Mouse (Mus musculus) B cell, adult 67 days (primary cell): Measurements from ENCODE around the gene Hoxd8. TPM values are rescaled to one million over a fixed set of nuclear protein-coding genes. Genes with fewer than 3 reads are reported as not detected.

ENCODE experiments used
- total RNA-seq, 2 experiments: library from RNA; stranded (reverse); gene quantifications; 4 replicates each; pipeline ENCODE4 v1.2.4; 2023

The Hoxd8 gene
- not detected for total RNA-seq

GRCm38 (mm10) chr2:74704393-74704998, at the start of gene Hoxd8:
Hoxd8 (plus strand) TSS chr2:74704615.

DNA sequence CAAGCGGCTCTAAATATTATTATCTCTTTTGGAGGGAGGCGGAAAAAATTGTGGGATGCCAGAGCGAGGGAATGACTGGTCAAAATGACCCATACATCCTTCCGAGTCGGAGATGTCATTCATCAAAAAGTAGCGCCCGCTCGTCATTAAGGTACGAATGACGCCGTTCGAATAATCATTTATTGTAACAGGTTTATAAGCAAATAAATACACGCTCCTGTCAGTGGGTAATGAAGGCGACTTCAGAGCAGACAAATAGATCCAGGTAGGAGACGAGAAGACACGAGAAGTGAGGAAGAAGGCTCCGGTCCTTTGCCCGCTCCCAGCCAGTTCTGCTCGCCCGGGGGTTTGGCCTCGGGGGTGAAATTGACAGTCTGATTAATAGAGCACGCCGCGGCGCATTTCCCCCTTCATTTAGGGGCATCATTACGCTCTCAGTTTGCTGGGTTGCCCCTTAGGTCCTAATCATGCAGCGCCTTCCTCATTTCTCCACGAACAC, 44.9 kb upstream of the Hoxd8 start, which contains the start of gene Evx2:
Gene Evx2 (minus strand): TSS at position 51 of the 499 bp plus-strand sequence.

GRCm38 (mm10) chr2:74667842-74668357, 36.5 kb upstream of the Hoxd8 start, which contains the start of gene Hoxd13:
Hoxd13 (plus strand) TSS chr2:74668310.

GRCm38 (mm10) chr2:74674881-74675665, 29.3 kb upstream of the Hoxd8 start, which contains the start of gene Hoxd12:
Hoxd12 (plus strand) TSS chr2:74675013.

GRCm38 (mm10) chr2:74678891-74679595, 25.4 kb upstream of the Hoxd8 start, which contains the start of gene Hoxd11:
Hoxd11 (plus strand) TSS chr2:74679557.

DNA sequence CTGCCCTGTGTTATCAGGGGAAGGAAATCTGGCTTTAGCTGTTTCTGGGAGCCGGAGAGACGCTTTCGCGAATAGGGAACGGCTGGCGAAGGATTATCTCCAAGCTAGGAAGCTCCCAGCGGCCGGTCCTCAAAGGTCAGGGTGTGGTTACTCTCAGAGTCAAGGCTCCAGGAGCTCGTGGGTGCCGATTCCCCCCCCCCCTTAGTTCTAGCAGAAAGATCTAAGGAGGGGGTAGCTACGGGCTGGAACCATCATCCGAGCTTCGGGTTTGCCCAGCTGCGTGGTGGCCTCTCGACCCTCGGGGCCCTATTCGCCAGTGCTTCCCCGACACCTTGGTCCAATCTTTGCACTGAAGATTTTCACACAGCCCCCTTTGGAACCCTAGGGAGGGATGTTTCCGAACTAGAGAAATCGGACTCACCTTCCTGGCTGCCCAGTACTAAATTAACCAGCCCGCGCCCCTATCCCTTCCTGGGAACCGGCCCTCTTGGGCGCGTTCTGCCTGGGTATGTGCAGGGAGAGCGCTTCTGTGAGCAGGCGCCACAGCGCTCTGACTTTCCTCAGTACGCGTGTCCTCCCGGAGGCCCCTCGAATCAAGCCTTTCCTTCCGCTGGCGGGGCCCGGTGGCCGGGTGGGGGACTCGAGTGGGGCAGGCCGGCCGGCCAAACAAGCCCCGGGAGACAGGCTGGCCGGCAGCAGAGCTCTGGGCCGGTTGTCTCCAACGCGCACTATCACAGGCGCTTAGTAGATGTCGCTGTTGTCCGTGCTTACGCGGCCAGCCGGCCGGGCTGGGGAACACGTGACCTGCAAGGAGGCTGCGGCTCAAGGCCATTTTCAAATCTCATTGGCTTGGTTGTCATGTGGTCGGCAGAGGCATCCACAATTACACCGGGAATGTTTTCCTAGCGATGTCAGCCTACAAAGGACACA, 13.1 kb upstream of the Hoxd8 start, which contains the start of gene Hoxd10:
Gene Hoxd10 (plus strand): TSS at position 903 of the 930 bp plus-strand sequence.

GRCm38 (mm10) chr2:74697567-74698121, 6.8 kb upstream of the Hoxd8 start, which contains the start of gene Hoxd9:
Hoxd9 (plus strand) TSS chr2:74697727.

DNA sequence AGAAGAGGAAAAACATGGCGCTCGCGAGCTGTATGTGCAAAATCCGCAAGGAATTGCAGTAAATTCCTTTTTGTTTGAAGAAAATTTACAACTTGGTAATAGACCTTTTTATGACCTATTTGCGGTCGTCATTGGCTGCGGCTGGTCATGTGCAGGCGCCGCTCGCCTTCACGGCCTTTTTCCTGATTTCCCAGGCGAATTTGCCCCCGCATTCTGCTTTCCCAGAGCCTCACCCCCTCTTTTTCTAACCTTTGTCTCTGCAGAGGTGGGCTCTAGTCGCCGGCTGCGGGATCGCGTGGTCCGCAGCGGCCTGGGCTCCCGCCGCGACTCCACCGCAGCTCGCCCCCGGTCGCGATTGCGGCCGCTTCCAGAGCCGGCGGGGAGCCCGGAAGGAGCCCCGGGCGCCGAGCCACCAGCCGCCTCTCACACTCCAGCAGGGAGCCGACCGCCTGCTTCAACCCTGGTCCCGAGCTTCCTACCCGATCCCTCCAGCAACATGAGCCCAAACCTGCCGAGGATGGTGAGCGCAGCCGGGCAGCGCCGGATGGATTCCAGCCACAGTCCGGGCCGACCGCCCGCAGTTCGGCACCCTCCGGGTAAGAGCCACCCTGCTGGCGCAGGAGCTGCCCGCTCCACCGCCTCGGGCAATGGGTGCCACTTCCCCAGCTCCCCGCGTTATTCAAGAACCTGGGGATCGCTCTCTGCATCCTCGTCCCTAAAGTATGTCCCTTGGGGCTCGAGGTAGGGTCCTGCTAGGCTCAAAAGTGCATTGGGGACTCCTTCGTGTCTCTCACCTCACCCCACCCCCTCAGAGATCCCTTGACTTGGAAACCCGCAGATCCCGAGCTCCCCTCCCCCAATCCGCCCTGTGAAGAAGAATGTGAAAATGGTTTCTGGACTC, 7.6 kb downstream of the Hoxd8 start, which contains the start of the genes Hoxd3 and Hoxd4:
Gene Hoxd3 (plus strand): TSS at position 207 of the 901 bp plus-strand sequence.
Gene Hoxd4 (plus strand): TSS at position 209 of the 901 bp plus-strand sequence.

DNA sequence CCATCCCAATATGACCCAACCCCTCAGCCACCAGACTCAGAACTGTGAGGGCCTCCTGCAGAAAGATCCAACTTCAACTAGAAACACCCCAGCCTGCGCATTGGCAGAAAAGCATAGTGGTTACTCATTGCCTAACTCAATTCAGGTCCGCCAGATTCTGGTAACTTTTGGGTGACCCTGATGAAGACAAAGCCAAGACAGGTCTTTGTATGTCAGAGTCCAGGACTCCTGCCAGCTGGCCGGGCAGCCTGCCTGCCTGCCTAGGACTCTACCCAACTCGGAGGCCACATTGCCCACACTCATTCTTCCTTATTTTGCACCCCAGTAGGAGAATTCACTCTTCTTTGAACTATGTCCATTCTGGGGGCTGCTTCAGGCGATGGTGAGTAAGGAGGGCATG, 22.1 kb downstream of the Hoxd8 start, which contains the start of gene Gm28230:
Gene Gm28230 (plus strand): TSS at position 178 of the 400 bp plus-strand sequence.

Other genes starting within 250 kb of the Hoxd8 start
- gene Lnpk, start 125.2 kb upstream of the Hoxd8 start, total RNA-seq, result 10 to 100 TPM; 25.3 to 30.0 TPM
- gene Evx2, start 45.1 kb upstream of the Hoxd8 start, total RNA-seq, result not detected
- not detected for gene Hoxd13, start 36.3 kb upstream of the Hoxd8 start, total RNA-seq
- gene Hoxd12, start 29.6 kb upstream of the Hoxd8 start, total RNA-seq, result not detected
- not detected for gene Hoxd11, start 25.1 kb upstream of the Hoxd8 start, total RNA-seq
- gene Hoxd10, start 12.7 kb upstream of the Hoxd8 start, total RNA-seq, result not detected
- not detected for gene Hoxd9, start 6.9 kb upstream of the Hoxd8 start, total RNA-seq
- gene Hoxd3, start 7.3 kb downstream of the Hoxd8 start, total RNA-seq, result not detected
- not detected for gene Hoxd4, start 7.3 kb downstream of the Hoxd8 start, total RNA-seq
- not detected for gene Gm28230, start 22.1 kb downstream of the Hoxd8 start, total RNA-seq
- not detected for gene Hoxd1, start 58.4 kb downstream of the Hoxd8 start, total RNA-seq
- 10 to 100 TPM; 17.7 to 20.2 TPM for gene Mtx2, start 121.2 kb downstream of the Hoxd8 start, total RNA-seq